Mouse (Mus musculus) E14TG2a.4 (cell line): ENCODE measurements around the gene Crip2.
A peak's percentile ranks its signal among the peaks of the same experiment; 100 is the strongest.

Source experiments
- H3K27me3 ChIP-seq: 2 replicates; pipeline ENCODE4 v1.6.1; 2014; ENCODE audit warnings: low read length, control low read depth; ENCODE audit not compliant: insufficient read depth
- H3K36me3 ChIP-seq: 2 replicates; pipeline ENCODE4 v1.6.1; 2014; ENCODE audit warnings: low read length, control low read depth; ENCODE audit not compliant: insufficient read depth
- H3K4me1 ChIP-seq: replicated peaks from 2 replicates; pipeline ENCODE4 v1.6.1; 2014; ENCODE audit warnings: low read depth, low read length, control low read depth
- H3K4me3 ChIP-seq: replicated peaks from 2 replicates; pipeline ENCODE4 v1.5.1; 2014; ENCODE audit warnings: mild to moderate bottlenecking, low read length
- H3K9me3 ChIP-seq: 2 replicates; pipeline ENCODE4 v1.6.1; 2014; ENCODE audit warnings: low read length, control low read depth
- CTCF ChIP-seq: conservative IDR thresholded peaks from 2 replicates; pipeline ENCODE4 v1.5.1; 2014; ENCODE audit warnings: low read length
- NANOG ChIP-seq: IDR thresholded peaks from 2 replicates; pipeline ENCODE4 v1.6.1; 2014; ENCODE audit warnings: borderline replicate concordance, low read length, mixed read lengths
- POU5F1 ChIP-seq: IDR thresholded peaks from 2 replicates; pipeline ENCODE4 v1.6.1; 2014; ENCODE audit warnings: low read length, borderline replicate concordance

Crip2 gene

GRCm38 (mm10) chr12:113155076-113155771 is 15.2 kb downstream of the Crip2 start:
- Histone ChIP-seq H3K4me1 (peaks cover 82% of the 10 kb centered on the region), H3K27me3 (peaks cover 29% of the 10 kb centered on the region), H3K36me3 (peaks cover 38% of the 10 kb centered on the region), H3K9me3 (no peaks in the 10 kb centered on the region), H3K4me3 (peak overlapping the region; percentile 68)
- TF ChIP-seq NANOG (0 out of 2 replicates have a peak, but pooled peaks have one; percentile 22), CTCF (no peak), POU5F1 (no peak)

- Histone ChIP-seq H3K4me3 (peak within 1 kb of the TSS; percentile 88), H3K36me3 (peaks cover 44% of the 10 kb centered on the region), H3K9me3 (no peaks in the 10 kb centered on the region), H3K27me3 (peaks cover 21% of the 10 kb centered on the region), H3K4me1 (peaks cover 82% of the 10 kb centered on the region)
- TF ChIP-seq NANOG = no peak
- peak; percentile 65 for TF ChIP-seq CTCF
- no peak for TF ChIP-seq POU5F1
These were observed 16.0 kb downstream of the Crip2 start, which contains the start of gene Tedc1 for GRCm38 (mm10) chr12:113155887-113156539. Gene Tedc1 (plus strand): TSS chr12:113156421.

GRCm38 (mm10) chr12:113156540-113156929 is 16.5 kb downstream of the Crip2 start:
- TF ChIP-seq NANOG (no peak), CTCF (no peak), POU5F1 (no peak)
- H3K36me3 ChIP-seq = peaks cover 49% of the 10 kb centered on the region
- H3K4me3 ChIP-seq = peak overlapping the region; percentile 88
- peaks cover 16% of the 10 kb centered on the region for H3K27me3 ChIP-seq
- H3K4me1 ChIP-seq = peaks cover 81% of the 10 kb centered on the region
- H3K9me3 ChIP-seq = no peaks in the 10 kb centered on the region

- Histone ChIP-seq H3K27me3 (peaks cover 12% of the 10 kb centered on the region), H3K4me1 (peaks cover 80% of the 10 kb centered on the region), H3K9me3 (no peaks in the 10 kb centered on the region), H3K36me3 (peaks cover 54% of the 10 kb centered on the region), H3K4me3 (peak overlapping the region; percentile 88)
- TF ChIP-seq NANOG = no peak
- TF ChIP-seq CTCF = no peak
- no peak for TF ChIP-seq POU5F1
These were observed 17.0 kb downstream of the Crip2 start for GRCm38 (mm10) chr12:113157002-113157401.

- Histone ChIP-seq H3K9me3 (no peaks in the 10 kb centered on the region), H3K4me3 (peak overlapping the region; percentile 88), H3K4me1 (peaks cover 79% of the 10 kb centered on the region), H3K36me3 (peaks cover 59% of the 10 kb centered on the region), H3K27me3 (peaks cover 10% of the 10 kb centered on the region)
- TF ChIP-seq CTCF (no peak), POU5F1 (no peak), NANOG (no peak)
These were observed 17.5 kb downstream of the Crip2 start for GRCm38 (mm10) chr12:113157521-113157920.

GRCm38 (mm10) chr12:113157971-113158370 is 17.9 kb downstream of the Crip2 start:
- peak overlapping the region; percentile 88; the same call in 1 of the 2 replicates for H3K4me3 ChIP-seq
- TF ChIP-seq NANOG (no peak), CTCF (no peak), POU5F1 (no peak)
- no peaks in the 10 kb centered on the region for H3K9me3 ChIP-seq
- peaks cover 79% of the 10 kb centered on the region for H3K4me1 ChIP-seq
- H3K27me3 ChIP-seq = peaks cover 10% of the 10 kb centered on the region
- peaks cover 63% of the 10 kb centered on the region for H3K36me3 ChIP-seq

GRCm38 (mm10) chr12:113163561-113164006 is 23.5 kb downstream of the Crip2 start:
- Histone ChIP-seq H3K9me3 (no peaks in the 10 kb centered on the region), H3K4me3 (no peak overlapping the region), H3K4me1 (peaks cover 60% of the 10 kb centered on the region), H3K36me3 (peaks cover 57% of the 10 kb centered on the region), H3K27me3 (no peaks in the 10 kb centered on the region)
- no peak for TF ChIP-seq POU5F1
- no peak for TF ChIP-seq NANOG
- no peak for TF ChIP-seq CTCF

GRCm38 (mm10) chr12:113168031-113168536 is 28.0 kb downstream of the Crip2 start:
- Histone ChIP-seq H3K36me3 (peaks cover 19% of the 10 kb centered on the region), H3K9me3 (no peaks in the 10 kb centered on the region), H3K4me3 (no peak overlapping the region), H3K27me3 (no peaks in the 10 kb centered on the region), H3K4me1 (peaks cover 23% of the 10 kb centered on the region)
- TF ChIP-seq CTCF (no peak), NANOG (no peak), POU5F1 (no peak)
